Mouse (Mus musculus): ENCODE data around the gene Zc3h12a. TPM values are rescaled to one million over a fixed set of nuclear protein-coding genes. Genes with fewer than 3 reads are reported as not detected.

Zc3h12a gene
- polyA plus RNA-seq, 1 experiment, result 7.6 TPM

GRCm38 (mm10) chr4:125115710-125116089, 11.9 kb downstream of the Zc3h12a start:
- no peak for DNase-seq (ENCODE audit: low read depth)

- no peak for DNase-seq (ENCODE audit: low read depth)
These were observed 12.6 kb downstream of the Zc3h12a start for GRCm38 (mm10) chr4:125115081-125115480.

- no peak for DNase-seq (ENCODE audit: low read depth)
These were observed 13.0 kb downstream of the Zc3h12a start for GRCm38 (mm10) chr4:125114638-125115037.

GRCm38 (mm10) chr4:125105354-125105753, 22.3 kb downstream of the Zc3h12a start:
- no peak for DNase-seq (ENCODE audit: low read depth)

- no peak for DNase-seq (ENCODE audit: low read depth)
These were observed 26.3 kb downstream of the Zc3h12a start for GRCm38 (mm10) chr4:125101334-125101733.

GRCm38 (mm10) chr4:125099458-125099857, 28.2 kb downstream of the Zc3h12a start:
- no peak for DNase-seq (ENCODE audit: low read depth)

GRCm38 (mm10) chr4:125097412-125097811, 30.2 kb downstream of the Zc3h12a start:
- no peak for DNase-seq (ENCODE audit: low read depth)

- DNase-seq (ENCODE audit: low read depth), result no peak
These were observed 31.6 kb downstream of the Zc3h12a start for GRCm38 (mm10) chr4:125096066-125096465.

GRCm38 (mm10) chr4:125093031-125093430, 34.6 kb downstream of the Zc3h12a start:
- no peak for DNase-seq (ENCODE audit: low read depth)

GRCm38 (mm10) chr4:125085346-125085841, 42.2 kb downstream of the Zc3h12a start:
- DNase-seq (ENCODE audit: low read depth), result no peak

GRCm38 (mm10) chr4:125084403-125085345, 43.0 kb downstream of the Zc3h12a start, which contains the start of gene Meaf6:
TSS of gene Meaf6 (plus strand) at chr4:125085134.
- no peak for DNase-seq (ENCODE audit: low read depth)

- no peak for DNase-seq (ENCODE audit: low read depth)
These were observed 48.9 kb downstream of the Zc3h12a start for GRCm38 (mm10) chr4:125078698-125079097.

GRCm38 (mm10) chr4:125077700-125078099, 49.9 kb downstream of the Zc3h12a start:
- DNase-seq (ENCODE audit: low read depth), result no peak

Other genes starting within 250 kb of the Zc3h12a start
- gene Epha10, start 246.9 kb downstream of the Zc3h12a start, polyA plus RNA-seq (2012; rRNA removed), result 0.04 TPM in 1 of 2 replicates, not detected in the other
- gene 9930104L06Rik, start 190.8 kb downstream of the Zc3h12a start, polyA plus RNA-seq (2012; rRNA removed), result 13.3 and 14.8 TPM in 2 replicates
- 2.4 and 2.5 TPM in 2 replicates for gene Cdca8, start 188.5 kb downstream of the Zc3h12a start, polyA plus RNA-seq (2012; rRNA removed)
- 18.3 and 27.2 TPM in 2 replicates for gene Rspo1, start 141.4 kb downstream of the Zc3h12a start, polyA plus RNA-seq (2012; rRNA removed)
- gene Gnl2, start 111.3 kb downstream of the Zc3h12a start, polyA plus RNA-seq (2012; rRNA removed), result 23.1 and 24.1 TPM in 2 replicates
- gene Dnali1, start 62.1 kb downstream of the Zc3h12a start, polyA plus RNA-seq (2012; rRNA removed), result 2.0 and 4.0 TPM in 2 replicates
- gene Snip1, start 61.2 kb downstream of the Zc3h12a start, polyA plus RNA-seq (2012; rRNA removed), result 9.1 and 11.2 TPM in 2 replicates
- gene Meaf6, start 42.7 kb downstream of the Zc3h12a start, polyA plus RNA-seq (2012; rRNA removed), result 15.0 and 15.5 TPM in 2 replicates

Data from gonadal fat pad, adult 2 months (tissue).